Mouse (Mus musculus): ENCODE results near the gene Mapk11. TPM values are rescaled to one million over a fixed set of nuclear protein-coding genes. Genes with fewer than 3 reads are reported as not detected.

The Mapk11 gene
- polyA plus RNA-seq, 1 experiment from 2014 or later: 0.83 TPM

- H3K27me3 ChIP-seq (ENCODE audit: control insufficient read depth, insufficient read depth, low read depth, low read length): peaks cover 35% of the 10 kb centered on the region
- H3K4me2 ChIP-seq (ENCODE audit: low read depth, low read length): no peak overlapping the region
- no peaks in the 10 kb centered on the region for H3K9me3 ChIP-seq (replicated peaks; ENCODE audit: control insufficient read depth, low read length)
- no peaks in the 10 kb centered on the region for H3K36me3 ChIP-seq (ENCODE audit: control insufficient read depth, insufficient read depth)
- peaks cover 13% of the 10 kb centered on the region for H3K4me1 ChIP-seq (ENCODE audit: control insufficient read depth, low read depth, low read length)
- no peak overlapping the region for H3K27ac ChIP-seq (ENCODE audit: low read length)
- no peak overlapping the region for H3K9ac ChIP-seq (ENCODE audit: low read depth, low read length)
- H3K4me3 ChIP-seq (ENCODE audit: low read depth, low read length): no peak overlapping the region
- ATAC-seq (ENCODE audit: low read depth): no peak
- 23% methylated on average over 6 of the region's 6 CpGs for WGBS (ENCODE audit: insufficient replicate concordance)
Measured at GRCm38 (mm10) chr15:89182328-89182741, 32.9 kb upstream of the Mapk11 start.

- WGBS (ENCODE audit: insufficient replicate concordance): 31% methylated on average over 10 of the region's 10 CpGs
- Histone ChIP-seq H3K36me3 (ENCODE audit: control insufficient read depth, insufficient read depth) (no peaks in the 10 kb centered on the region), H3K27me3 (ENCODE audit: control insufficient read depth, insufficient read depth, low read depth, low read length) (peaks cover 35% of the 10 kb centered on the region), H3K4me1 (ENCODE audit: control insufficient read depth, low read depth, low read length) (peaks cover 19% of the 10 kb centered on the region), H3K9me3 (replicated peaks; ENCODE audit: control insufficient read depth, low read length) (no peaks in the 10 kb centered on the region), H3K9ac (ENCODE audit: low read depth, low read length) (no peak overlapping the region), H3K4me3 (ENCODE audit: low read depth, low read length) (no peak overlapping the region), H3K4me2 (ENCODE audit: low read depth, low read length) (no peak overlapping the region), H3K27ac (ENCODE audit: low read length) (no peak overlapping the region)
- ATAC-seq (ENCODE audit: low read depth): no peak
Measured at GRCm38 (mm10) chr15:89181561-89182270, 32.3 kb upstream of the Mapk11 start.

- Histone ChIP-seq H3K27me3 (ENCODE audit: control insufficient read depth, insufficient read depth, low read depth, low read length) (peaks cover 35% of the 10 kb centered on the region), H3K9ac (ENCODE audit: low read depth, low read length) (peak within 1 kb of the TSS; percentile 42), H3K36me3 (ENCODE audit: control insufficient read depth, insufficient read depth) (no peaks in the 10 kb centered on the region), H3K9me3 (replicated peaks; ENCODE audit: control insufficient read depth, low read length) (no peaks in the 10 kb centered on the region), H3K4me3 (ENCODE audit: low read depth, low read length) (peak within 1 kb of the TSS; percentile 62), H3K4me2 (ENCODE audit: low read depth, low read length) (peak within 1 kb of the TSS; percentile 54), H3K4me1 (ENCODE audit: control insufficient read depth, low read depth, low read length) (peaks cover 25% of the 10 kb centered on the region), H3K27ac (ENCODE audit: low read length) (peak within 1 kb of the TSS; percentile 92)
- under 1% methylated on average over 61 of the region's 72 CpGs for WGBS (ENCODE audit: insufficient replicate concordance)
- peak; percentile 71 for ATAC-seq (ENCODE audit: low read depth)
Measured at GRCm38 (mm10) chr15:89180571-89181229, 31.3 kb upstream of the Mapk11 start, which contains the start of gene Plxnb2. Gene Plxnb2, minus strand, starts transcription at chr15:89180788.

- Histone ChIP-seq H3K9ac (ENCODE audit: low read depth, low read length) (peak overlapping the region; percentile 8), H3K4me1 (ENCODE audit: control insufficient read depth, low read depth, low read length) (peaks cover 25% of the 10 kb centered on the region), H3K9me3 (replicated peaks; ENCODE audit: control insufficient read depth, low read length) (no peaks in the 10 kb centered on the region), H3K27ac (ENCODE audit: low read length) (peak overlapping the region; percentile 92), H3K4me2 (ENCODE audit: low read depth, low read length) (peak overlapping the region; percentile 54), H3K4me3 (ENCODE audit: low read depth, low read length) (peak overlapping the region; percentile 62), H3K36me3 (ENCODE audit: control insufficient read depth, insufficient read depth) (no peaks in the 10 kb centered on the region), H3K27me3 (ENCODE audit: control insufficient read depth, insufficient read depth, low read depth, low read length) (peaks cover 35% of the 10 kb centered on the region)
- ATAC-seq (ENCODE audit: low read depth): no peak
- WGBS (ENCODE audit: insufficient replicate concordance): 4% methylated on average over 26 of the region's 26 CpGs
Measured at GRCm38 (mm10) chr15:89180081-89180541, 30.7 kb upstream of the Mapk11 start.

GRCm38 (mm10) chr15:89179630-89179964 lies 30.2 kb upstream of the Mapk11 start:
- H3K4me1 ChIP-seq (ENCODE audit: control insufficient read depth, low read depth, low read length): peaks cover 25% of the 10 kb centered on the region
- H3K36me3 ChIP-seq (ENCODE audit: control insufficient read depth, insufficient read depth): no peaks in the 10 kb centered on the region
- H3K27ac ChIP-seq (ENCODE audit: low read length): peak overlapping the region; percentile 92
- H3K27me3 ChIP-seq (ENCODE audit: control insufficient read depth, insufficient read depth, low read depth, low read length): peaks cover 36% of the 10 kb centered on the region
- ATAC-seq (ENCODE audit: low read depth): no peak
- 18% methylated on average over 6 of the region's 6 CpGs for WGBS (ENCODE audit: insufficient replicate concordance)
- no peaks in the 10 kb centered on the region for H3K9me3 ChIP-seq (replicated peaks; ENCODE audit: control insufficient read depth, low read length)
- peak overlapping the region; percentile 54 for H3K4me2 ChIP-seq (ENCODE audit: low read depth, low read length)
- peak overlapping the region; percentile 62 for H3K4me3 ChIP-seq (ENCODE audit: low read depth, low read length)
- H3K9ac ChIP-seq (ENCODE audit: low read depth, low read length): peak overlapping the region; percentile 8

GRCm38 (mm10) chr15:89178954-89179629 lies 29.7 kb upstream of the Mapk11 start:
- H3K27ac ChIP-seq (ENCODE audit: low read length): peak overlapping the region; percentile 92
- peak; percentile 44 for ATAC-seq (ENCODE audit: low read depth)
- peak overlapping the region; percentile 62 for H3K4me3 ChIP-seq (ENCODE audit: low read depth, low read length)

GRCm38 (mm10) chr15:89178260-89178860 lies 28.9 kb upstream of the Mapk11 start:
- Histone ChIP-seq H3K9me3 (replicated peaks; ENCODE audit: control insufficient read depth, low read length) (no peaks in the 10 kb centered on the region), H3K4me2 (ENCODE audit: low read depth, low read length) (peak overlapping the region; percentile 54), H3K27me3 (ENCODE audit: control insufficient read depth, insufficient read depth, low read depth, low read length) (peaks cover 49% of the 10 kb centered on the region), H3K4me1 (ENCODE audit: control insufficient read depth, low read depth, low read length) (peaks cover 30% of the 10 kb centered on the region), H3K27ac (ENCODE audit: low read length) (peak overlapping the region; percentile 92), H3K4me3 (ENCODE audit: low read depth, low read length) (peak overlapping the region; percentile 62), H3K9ac (ENCODE audit: low read depth, low read length) (peak overlapping the region; percentile 28; the same call in 1 of the 2 replicates), H3K36me3 (ENCODE audit: control insufficient read depth, insufficient read depth) (no peaks in the 10 kb centered on the region)
- ATAC-seq (ENCODE audit: low read depth): no peak
- WGBS (ENCODE audit: insufficient replicate concordance): 59% methylated on average over 7 of the region's 7 CpGs

More at GRCm38 (mm10) chr15:89178954-89179629, 29.7 kb upstream of the Mapk11 start:
- Histone ChIP-seq H3K9me3 (replicated peaks; ENCODE audit: control insufficient read depth, low read length) (no peaks in the 10 kb centered on the region), H3K4me1 (ENCODE audit: control insufficient read depth, low read depth, low read length) (peaks cover 30% of the 10 kb centered on the region), H3K9ac (ENCODE audit: low read depth, low read length) (peak overlapping the region; percentile 28), H3K36me3 (ENCODE audit: control insufficient read depth, insufficient read depth) (no peaks in the 10 kb centered on the region), H3K4me2 (ENCODE audit: low read depth, low read length) (peak overlapping the region; percentile 54), H3K27me3 (ENCODE audit: control insufficient read depth, insufficient read depth, low read depth, low read length) (peaks cover 41% of the 10 kb centered on the region)
- 9% methylated on average over 16 of the region's 16 CpGs for WGBS (ENCODE audit: insufficient replicate concordance)

- Histone ChIP-seq H3K27me3 (ENCODE audit: control insufficient read depth, insufficient read depth, low read depth, low read length) (peaks cover 55% of the 10 kb centered on the region), H3K4me3 (ENCODE audit: low read depth, low read length) (no peak overlapping the region)
- ATAC-seq (ENCODE audit: low read depth): peak; percentile 63
Measured at GRCm38 (mm10) chr15:89177576-89178259, 28.3 kb upstream of the Mapk11 start.

More at GRCm38 (mm10) chr15:89177576-89178259, 28.3 kb upstream of the Mapk11 start:
- peak overlapping the region; percentile 92 for H3K27ac ChIP-seq (ENCODE audit: low read length)
- H3K9me3 ChIP-seq (replicated peaks; ENCODE audit: control insufficient read depth, low read length): no peaks in the 10 kb centered on the region
- peak overlapping the region; percentile 41; the same call in 1 of the 2 replicates for H3K9ac ChIP-seq (ENCODE audit: low read depth, low read length)
- no peaks in the 10 kb centered on the region for H3K36me3 ChIP-seq (ENCODE audit: control insufficient read depth, insufficient read depth)
- H3K4me1 ChIP-seq (ENCODE audit: control insufficient read depth, low read depth, low read length): peaks cover 30% of the 10 kb centered on the region
- 20% methylated on average over 4 of the region's 4 CpGs for WGBS (ENCODE audit: insufficient replicate concordance)
- H3K4me2 ChIP-seq (ENCODE audit: low read depth, low read length): peak overlapping the region; percentile 54

Measured in liver, embryonic 16.5 days (tissue).